Mouse (Mus musculus) cerebellum, adult 9-11 months (tissue): ENCODE results near the gene Arid4a.

ENCODE experiments used
- DNase-seq: peaks from one replicate; pipeline ENCODE4 v3.0.0; 2022

Gene Arid4a

GRCm38 (mm10) chr12:71015363-71016210 lies at the start of gene Arid4a:
Arid4a (plus strand) TSS chr12:71015990.
- peak; percentile 100 for DNase-seq

DNA sequence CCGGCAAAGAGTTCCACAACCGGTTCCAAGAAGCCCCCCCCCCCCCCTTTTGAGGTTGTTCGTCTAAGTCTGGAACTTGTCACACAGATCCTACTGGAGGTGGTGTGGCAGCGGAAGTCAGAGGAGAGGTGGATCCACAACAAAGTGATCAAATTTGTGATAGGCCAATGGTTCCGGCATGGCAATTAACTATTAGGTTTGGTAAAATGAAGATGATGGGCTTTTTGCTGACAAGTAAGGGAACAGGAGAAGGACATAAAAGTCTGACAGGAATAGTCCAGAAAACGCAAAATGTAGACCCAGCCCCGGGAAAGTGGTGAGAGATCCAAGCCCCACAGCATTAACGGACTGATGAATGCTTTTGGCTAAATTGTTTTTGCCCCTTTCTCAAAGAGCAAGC lies 48.2 kb upstream of the Arid4a start:
- no peak for DNase-seq

DNA sequence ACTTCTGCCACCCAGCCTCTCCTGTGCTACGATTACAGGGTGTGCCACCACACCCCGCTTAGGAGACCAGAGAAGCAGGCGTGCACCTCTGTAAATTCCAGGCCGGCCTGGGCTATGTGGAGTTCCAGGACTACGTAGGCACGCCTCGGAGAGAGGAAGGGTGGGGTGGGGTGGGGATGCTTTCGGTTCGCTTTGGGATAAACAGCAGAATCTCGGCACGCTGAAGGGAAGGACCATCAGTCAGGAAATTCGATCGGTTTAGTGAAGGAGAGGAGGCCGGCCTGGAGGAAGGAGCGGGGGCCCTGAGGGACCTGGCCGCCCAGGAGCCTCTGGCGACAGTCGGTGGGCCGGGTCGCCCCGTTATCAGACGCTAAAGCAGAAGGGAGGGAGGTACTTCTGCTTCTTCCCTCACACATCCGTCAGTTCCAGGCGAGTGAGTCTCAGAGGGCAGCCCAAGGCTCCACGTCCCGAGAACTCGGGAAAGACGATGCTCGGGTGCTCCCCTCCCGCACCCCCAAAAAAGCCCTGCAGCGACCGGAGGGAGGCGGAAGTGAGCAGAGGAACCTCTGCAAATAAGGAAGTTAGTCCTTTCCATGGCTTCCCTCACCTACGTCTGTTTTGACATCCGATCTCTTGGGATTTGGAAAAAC lies 47.5 kb upstream of the Arid4a start:
- DNase-seq = peak; percentile 88

DNA sequence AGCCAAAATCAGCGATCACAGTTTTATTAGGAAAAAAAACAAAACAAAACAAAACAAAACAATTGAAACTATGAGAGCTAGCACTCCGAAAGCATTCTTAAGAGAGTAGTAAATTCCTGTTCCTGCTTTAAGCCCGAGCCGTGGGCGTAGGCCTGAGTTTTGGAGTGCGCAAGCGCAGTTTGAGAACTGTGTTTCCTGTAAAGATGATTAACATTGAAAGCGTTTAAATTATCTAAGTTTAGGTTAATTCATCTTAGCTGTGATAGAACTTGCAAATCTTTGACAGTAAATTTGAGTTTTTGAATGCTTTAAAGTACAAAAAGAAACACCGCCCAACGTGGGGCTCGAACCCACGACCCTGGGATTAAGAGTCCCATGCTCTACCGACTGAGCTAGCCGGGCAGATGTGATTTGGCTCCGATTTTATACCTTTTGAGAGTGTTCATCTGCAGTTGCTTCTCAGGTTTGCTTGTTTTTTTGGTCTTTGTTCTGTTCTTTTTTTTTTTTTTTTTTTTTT lies 46.9 kb upstream of the Arid4a start:
- DNase-seq = peak; percentile 86

DNA sequence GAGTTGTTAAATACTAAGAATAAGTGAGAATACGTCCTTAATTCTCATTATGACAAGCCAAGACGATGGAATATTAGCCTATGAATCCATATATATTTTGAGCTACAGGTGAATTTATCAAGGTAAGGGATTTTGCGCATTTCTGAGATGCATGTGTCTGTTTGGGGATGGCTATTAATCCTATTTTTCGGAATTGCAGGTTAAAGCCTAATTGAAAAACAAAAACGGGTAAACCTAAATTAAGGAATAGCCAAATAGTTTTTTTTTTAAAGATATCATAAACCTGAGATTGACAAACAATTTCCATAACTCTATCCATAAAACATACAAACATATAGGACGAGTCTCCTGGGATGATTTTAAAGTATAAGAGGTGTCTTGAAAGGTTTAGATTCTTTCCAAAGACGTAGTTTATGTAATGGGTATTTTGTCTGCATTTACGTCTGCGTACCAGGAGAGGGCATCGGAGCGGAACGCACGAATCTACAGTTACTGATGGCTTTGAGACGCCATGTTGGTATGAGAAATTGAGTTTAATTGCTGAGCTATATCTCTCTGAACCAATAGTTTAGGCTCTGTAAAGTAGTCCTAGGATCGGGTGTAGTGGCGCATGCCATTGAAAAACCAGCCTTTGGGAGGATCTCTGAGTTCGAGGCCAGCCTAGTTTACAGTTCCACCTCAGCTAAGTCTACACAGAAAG lies 46.2 kb upstream of the Arid4a start:
- DNase-seq = peak; percentile 72

DNA sequence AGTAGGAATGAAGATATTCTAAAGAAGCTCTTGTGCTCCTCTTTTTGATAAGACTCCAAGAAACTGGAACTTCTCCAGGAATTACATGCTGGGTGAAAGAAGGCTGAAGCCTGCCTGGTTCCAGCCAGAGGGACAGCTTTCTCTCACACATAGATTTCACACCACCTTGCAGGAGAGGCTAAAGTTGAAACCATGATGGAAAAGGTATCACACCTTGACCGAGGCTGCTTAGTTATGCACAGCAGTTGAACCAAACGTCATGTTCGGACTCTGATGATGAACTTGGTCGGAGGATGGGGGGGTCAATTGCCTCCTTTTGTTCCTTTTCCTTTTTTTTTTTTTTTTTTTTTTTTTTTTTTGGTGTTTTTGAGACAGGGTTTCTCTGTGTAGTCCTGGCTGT lies 42.0 kb upstream of the Arid4a start:
- DNase-seq = peak; percentile 37

- DNase-seq = peak; percentile 93
These were observed 41.1 kb upstream of the Arid4a start, which contains the start of gene Psma3 for GRCm38 (mm10) chr12:70974441-70975266. Psma3 (plus strand) TSS chr12:70974621.

GRCm38 (mm10) chr12:70975406-70975805 lies 40.4 kb upstream of the Arid4a start:
- no peak for DNase-seq

- DNase-seq = no peak
These were observed 39.9 kb upstream of the Arid4a start for GRCm38 (mm10) chr12:70975891-70976290.

- no peak for DNase-seq
These were observed 37.4 kb upstream of the Arid4a start for GRCm38 (mm10) chr12:70978345-70978744.

DNA sequence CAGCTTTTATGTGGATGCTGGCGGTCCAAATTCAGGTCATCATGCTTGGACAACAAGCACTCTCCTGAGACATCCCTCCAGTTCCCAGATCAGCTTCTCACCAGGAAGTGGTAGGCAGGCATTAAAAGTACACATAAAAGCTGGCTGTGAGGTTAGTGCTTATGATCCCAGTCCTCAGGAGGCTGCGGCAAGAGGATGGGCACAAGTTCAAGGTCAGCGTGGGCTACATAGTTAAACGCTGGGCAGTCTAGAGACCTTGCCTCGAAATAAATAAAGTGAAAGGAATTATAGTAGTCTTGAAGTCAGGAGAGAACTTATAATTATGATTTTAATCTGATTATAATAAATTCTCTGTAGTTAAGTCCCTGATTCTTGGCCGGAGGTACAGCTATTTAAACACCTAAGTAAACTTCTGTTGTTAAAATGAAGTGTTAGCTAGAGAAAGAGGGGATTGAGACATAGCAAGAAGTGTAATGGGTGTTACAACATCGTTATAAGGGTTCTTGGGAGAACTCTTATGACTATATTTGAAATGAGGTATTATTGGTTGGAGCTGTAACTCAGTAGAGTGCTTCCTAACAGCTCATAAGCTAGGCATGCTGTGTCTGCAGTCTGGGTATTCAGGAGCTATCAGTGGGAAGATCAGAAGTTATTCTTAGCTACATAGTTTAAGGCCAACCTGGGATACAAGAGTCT lies 30.8 kb upstream of the Arid4a start:
- no peak for DNase-seq

- DNase-seq = no peak
These were observed 18.6 kb upstream of the Arid4a start for GRCm38 (mm10) chr12:70997225-70997624.

GRCm38 (mm10) chr12:70999423-70999903 lies 16.3 kb upstream of the Arid4a start:
- no peak for DNase-seq

DNA sequence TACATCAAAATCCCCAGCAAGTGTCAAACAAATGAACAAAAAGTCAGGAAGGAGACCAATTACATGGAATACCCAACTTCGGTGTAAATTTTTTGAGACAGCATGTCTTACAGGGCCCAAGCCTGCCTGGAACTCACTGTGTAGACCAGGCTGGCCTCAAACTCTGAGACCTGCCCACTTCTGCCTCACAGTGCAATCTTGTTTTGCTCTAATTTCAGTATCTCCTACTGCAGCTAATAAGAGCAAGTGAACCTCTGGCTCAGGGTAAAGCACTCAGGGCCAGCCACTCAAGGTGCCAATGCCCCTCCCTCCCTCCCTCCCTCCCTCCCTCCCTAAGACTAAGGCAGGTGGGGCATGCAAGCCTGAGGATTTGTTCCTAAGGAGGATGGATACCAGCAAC lies 15.4 kb upstream of the Arid4a start:
- DNase-seq = no peak

DNA sequence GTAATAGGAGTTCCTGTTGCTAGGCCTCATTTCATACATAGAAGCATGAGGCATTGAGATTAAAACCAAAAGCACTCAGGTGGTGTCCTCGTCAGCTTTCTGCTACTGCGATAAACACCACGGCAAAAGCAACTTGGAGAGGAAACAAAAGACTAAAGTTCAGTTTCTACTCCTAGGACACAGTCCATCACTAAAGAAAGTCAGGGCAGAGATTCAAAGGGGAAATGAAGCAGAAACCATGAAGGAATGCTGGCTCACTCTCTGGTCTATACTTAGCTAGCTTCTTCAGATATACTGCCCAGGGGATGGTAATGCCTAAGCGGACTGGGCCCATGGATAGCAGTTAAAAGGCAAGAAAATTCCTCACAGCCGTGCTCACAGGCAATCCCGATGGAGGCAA lies 14.3 kb upstream of the Arid4a start:
- no peak for DNase-seq

DNA sequence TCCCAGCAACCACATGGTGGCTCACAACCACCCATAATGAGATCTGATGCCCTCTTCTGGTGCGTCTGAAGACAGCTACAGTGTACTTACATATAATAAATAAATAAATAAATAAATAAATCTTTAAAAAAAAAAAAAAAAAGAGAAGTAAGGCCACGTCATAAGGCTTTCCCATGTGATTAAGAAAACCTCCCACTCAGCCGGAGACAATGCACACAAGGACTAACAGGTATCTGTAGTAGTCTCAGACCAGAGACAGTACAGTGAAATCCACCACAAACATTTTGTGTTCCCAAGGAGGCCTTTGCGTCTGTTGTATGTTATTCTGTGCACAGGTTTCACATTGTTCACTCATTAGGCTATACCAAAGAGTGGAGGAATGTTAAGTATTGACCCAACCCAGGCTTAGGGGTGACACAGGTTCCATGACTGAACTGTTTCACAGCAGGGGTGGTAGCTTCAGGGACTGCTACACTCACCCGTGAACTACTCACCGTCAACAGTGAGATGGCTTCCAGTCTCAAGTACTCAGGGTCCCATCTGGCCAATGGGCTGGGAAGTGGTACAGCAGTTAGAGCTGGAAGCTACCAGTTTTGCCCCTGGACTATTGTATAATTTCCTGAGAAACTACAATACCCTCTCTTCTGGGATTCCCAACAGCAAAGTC lies 11.9 kb upstream of the Arid4a start:
- DNase-seq = no peak

GRCm38 (mm10) chr12:71006141-71006540 lies 9.6 kb upstream of the Arid4a start:
- DNase-seq = no peak

DNA sequence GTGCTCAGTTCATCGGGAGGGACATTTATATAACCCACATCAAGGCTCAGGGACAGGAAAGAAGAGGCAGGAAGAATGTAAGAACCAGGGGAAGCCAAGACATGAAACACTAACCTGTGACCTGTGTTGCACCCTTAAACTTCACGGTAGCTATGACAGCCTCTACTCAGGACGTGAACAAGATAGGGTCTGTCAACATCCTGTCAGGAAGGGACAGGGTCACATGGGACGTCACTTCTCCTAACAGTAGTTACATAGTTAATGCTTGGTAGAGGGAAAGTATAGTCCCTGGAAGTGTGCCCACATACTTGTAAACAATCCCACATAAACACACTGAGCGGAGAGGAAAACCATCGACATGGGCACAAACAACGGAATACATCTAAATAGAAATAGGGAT lies 8.9 kb upstream of the Arid4a start:
- no peak for DNase-seq

- no peak for DNase-seq
These were observed 6.0 kb upstream of the Arid4a start for GRCm38 (mm10) chr12:71009769-71010168.

GRCm38 (mm10) chr12:71014845-71015362 lies 886 bp upstream of the Arid4a start:
- DNase-seq = no peak

DNA sequence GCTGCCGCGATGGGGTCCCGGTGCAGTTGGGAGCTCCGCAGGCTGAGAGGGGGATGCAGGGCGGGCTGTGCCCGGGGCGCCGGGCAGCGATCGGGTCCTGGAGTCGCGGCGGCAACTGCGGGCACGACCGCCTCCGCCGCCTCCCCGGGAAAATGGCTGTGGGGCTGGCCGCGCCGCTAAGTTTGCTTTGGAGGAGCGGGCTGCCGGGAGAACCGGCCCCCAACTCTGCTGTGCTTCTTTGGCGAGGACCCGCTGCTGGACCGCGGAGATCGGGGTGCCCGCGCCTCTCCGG lies 367 bp downstream of the Arid4a start:
- no peak for DNase-seq
